Mouse (Mus musculus) bone marrow, adult 2 months (tissue): Measurements from ENCODE around the gene Hist1h2bn.

Source experiments
- CTCF ChIP-seq: fragments of 200-500 bp; IDR thresholded peaks from 2 replicates; pipeline ENCODE4 v1.5.1; 2011; ENCODE audit warnings: low read length, control low read depth; ENCODE audit not compliant: control insufficient read depth, insufficient read depth
- POLR2A ChIP-seq: fragments of 200-500 bp; IDR thresholded peaks from 2 replicates; pipeline ENCODE4 v1.6.1; 2011; ENCODE audit warnings: low read depth, mild to moderate bottlenecking, control low read depth, low read length, borderline replicate concordance; ENCODE audit not compliant: control insufficient read depth

GRCm38 (mm10) chr13:21710031-21710711 is 43.8 kb upstream of the Hist1h2bn start:
- TF ChIP-seq CTCF (peak; percentile 89), POLR2A (no peak)
